Mouse (Mus musculus) myocyte (in vitro differentiated cells): ENCODE results near the gene Gimap7.

Experiments
- CEBPB ChIP-seq: IDR thresholded peaks from 2 replicates; pipeline ENCODE4 v1.6.1; 2011; ENCODE audit warnings: mild to moderate bottlenecking, moderate library complexity; ENCODE audit not compliant: poor library complexity, insufficient read depth, severe bottlenecking
- E2F4 ChIP-seq: IDR thresholded peaks from one replicate; pipeline ENCODE4 v1.6.1; 2011; ENCODE audit warnings: mild to moderate bottlenecking, control low read depth, moderate library complexity; ENCODE audit not compliant: insufficient read depth
- MAX ChIP-seq: IDR thresholded peaks from one replicate; pipeline ENCODE4 v1.6.1; 2011; ENCODE audit warnings: low read depth, mild to moderate bottlenecking, control low read depth
- MYOD1 ChIP-seq, 3 experiments: IDR thresholded peaks; one replicate each; pipeline ENCODE4 v1.6.1; 2011; ENCODE audit warnings: control low read depth in 2 of 3, low read depth in 2 of 3, mild to moderate bottlenecking in 2 of 3, moderate library complexity in 1 of 3; ENCODE audit not compliant: insufficient read length in 2 of 3, control insufficient read depth in 1 of 3
- MYOG ChIP-seq, 3 experiments: IDR thresholded peaks; one replicate each; pipeline ENCODE4 v1.6.1; 2011; ENCODE audit warnings: control low read depth in 2 of 3, low read depth in 2 of 3, mild to moderate bottlenecking in 2 of 3; ENCODE audit not compliant: insufficient read length in 2 of 3, control insufficient read depth in 1 of 3, insufficient read depth in 1 of 3
- POLR2A ChIP-seq: IDR thresholded peaks from one replicate; pipeline ENCODE4 v1.6.1; 2011; ENCODE audit warnings: low read depth, mild to moderate bottlenecking, control low read depth, moderate library complexity; ENCODE audit not compliant: insufficient read length
- POLR2AphosphoS2 ChIP-seq: IDR thresholded peaks from one replicate; pipeline ENCODE4 v1.6.1; 2011; ENCODE audit warnings: low read depth, control low read depth; ENCODE audit not compliant: insufficient read length
- REST ChIP-seq: IDR thresholded peaks from one replicate; pipeline ENCODE4 v1.6.1; 2011; ENCODE audit warnings: mild to moderate bottlenecking, control low read depth, moderate library complexity; ENCODE audit not compliant: insufficient read depth, insufficient read length
- SRF ChIP-seq: IDR thresholded peaks from one replicate; pipeline ENCODE4 v1.6.1; 2011; ENCODE audit warnings: low read depth; ENCODE audit not compliant: control insufficient read depth, insufficient read length
- TCF12 ChIP-seq: IDR thresholded peaks from one replicate; pipeline ENCODE4 v1.6.1; 2011; ENCODE audit warnings: mild to moderate bottlenecking, control low read depth; ENCODE audit not compliant: poor library complexity, insufficient read depth, severe bottlenecking
- TCF3 ChIP-seq: IDR thresholded peaks from one replicate; pipeline ENCODE4 v1.6.1; 2011; ENCODE audit warnings: low read depth, control low read depth; ENCODE audit not compliant: insufficient read length
- USF1 ChIP-seq: IDR thresholded peaks from one replicate; pipeline ENCODE4 v1.6.1; 2011; ENCODE audit warnings: low read depth, mild to moderate bottlenecking, control low read depth, moderate library complexity

DNA sequence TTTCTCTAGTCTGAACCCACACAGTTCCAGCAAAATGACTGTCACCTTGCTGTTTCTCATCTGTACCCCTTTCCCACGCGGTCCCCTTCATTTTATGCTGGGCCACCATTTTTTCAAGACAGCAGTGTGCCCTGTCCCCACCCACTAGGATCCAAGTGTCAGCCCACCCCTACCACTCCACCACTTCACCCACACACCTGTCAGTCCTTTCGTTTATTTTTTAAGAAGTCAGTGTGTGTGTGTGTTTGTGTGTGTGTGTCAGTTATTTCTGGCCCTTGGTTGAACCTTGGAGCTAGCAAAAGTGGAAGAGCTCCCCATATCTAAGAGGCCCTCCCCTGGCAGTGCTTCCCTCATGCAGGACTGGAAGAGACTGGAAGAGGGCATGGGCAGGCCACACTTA lies 50.5 kb downstream of the Gimap7 start:
- TF ChIP-seq POLR2AphosphoS2, result no peak
- no peak for TF ChIP-seq POLR2A
- TF ChIP-seq REST, result no peak
- no peak for TF ChIP-seq MAX
- no peak for TF ChIP-seq USF1
- no peak for TF ChIP-seq E2F4
- no peak for TF ChIP-seq TCF12
- no peak for TF ChIP-seq MYOD1 (IDR thresholded peaks at IDR 0.05; ENCODE audit: control insufficient read depth in 1 of 3, insufficient read length in 2 of 3, low read depth in 2 of 3)
- no peak for TF ChIP-seq CEBPB
- TF ChIP-seq TCF3, result no peak
- no peak for TF ChIP-seq MYOG (IDR thresholded peaks at IDR 0.05; ENCODE audit: control insufficient read depth in 1 of 3, insufficient read depth in 1 of 3, insufficient read length in 2 of 3, low read depth in 2 of 3)
- no peak for TF ChIP-seq SRF
